ENCODE assay signal across 36 mouse cellular contexts in genomic region chr7:25494649-25495048, GRCm38 (mm10). TPM values are rescaled to one million over a fixed set of nuclear protein-coding genes. Genes with fewer than 3 reads are reported as not detected.
"Had no signal": no experiment of that assay in that cellular context is flagged by ENCODE, and none has a peak within 500 bp of the region (broad histone marks: within the 10 kb centered on the region; RNA-seq: fewer than 3 reads in every experiment).

No protein-coding gene starts in this region.

- H3K27ac ChIP-seq: heart, adult 2 months; heart, embryonic 10.5 days; heart, embryonic 13.5 days; heart, embryonic 15.5 days; hindbrain, embryonic 10.5 days; hindbrain, embryonic 12.5 days; hindbrain, embryonic 13.5 days; hindbrain, embryonic 14.5 days; hindbrain, embryonic 15.5 days; hindbrain, postnatal 0 days; intestine, embryonic 15.5 days; kidney, postnatal 0 days; layer of hippocampus, adult 2 months; left cerebral cortex, adult 2 months had no signal

- H3K9me3 ChIP-seq: heart, embryonic 10.5 days; heart, embryonic 12.5 days; heart, embryonic 13.5 days; heart, embryonic 15.5 days; hindbrain, embryonic 10.5 days; hindbrain, embryonic 12.5 days; hindbrain, embryonic 13.5 days; hindbrain, embryonic 15.5 days; intestine, embryonic 15.5 days had no signal

- H3K36me3 ChIP-seq: heart, embryonic 10.5 days; heart, embryonic 12.5 days; heart, embryonic 13.5 days; heart, embryonic 15.5 days; hindbrain, embryonic 10.5 days; hindbrain, embryonic 12.5 days; hindbrain, embryonic 13.5 days; hindbrain, embryonic 15.5 days; intestine, embryonic 15.5 days had no signal

- H3K4me2 ChIP-seq: heart, embryonic 11.5 days; heart, embryonic 12.5 days; heart, embryonic 13.5 days; heart, embryonic 15.5 days; hindbrain, embryonic 12.5 days; hindbrain, embryonic 13.5 days; hindbrain, embryonic 14.5 days; hindbrain, embryonic 15.5 days; intestine, embryonic 15.5 days had no signal

- DNase-seq: heart, adult 2 months; heart, postnatal 10 days; heart, postnatal 14 days; heart, postnatal 4 days; kidney, adult 11 months; kidney, adult 18-20 months; kidney, postnatal 10 days; kidney, postnatal 14 days; kidney, postnatal 25 days; layer of hippocampus, adult 9-11 months; layer of hippocampus, postnatal 36 days had no signal

- H3K27me3 ChIP-seq: heart, embryonic 12.5 days; heart, embryonic 13.5 days; heart, embryonic 15.5 days; hindbrain, embryonic 12.5 days; hindbrain, embryonic 13.5 days; hindbrain, embryonic 15.5 days; intestine, embryonic 15.5 days had no signal

- H3K4me1 ChIP-seq: heart, embryonic 10.5 days; heart, embryonic 12.5 days; heart, embryonic 13.5 days; heart, embryonic 15.5 days; hindbrain, embryonic 10.5 days; hindbrain, embryonic 12.5 days; hindbrain, embryonic 13.5 days; hindbrain, embryonic 15.5 days; intestine, embryonic 15.5 days had no signal

- ATAC-seq: hindbrain, embryonic 16.5 days; hindbrain, postnatal 0 days; inflammation-experienced regulatory T-cells, adult 6 months; intestine, embryonic 15.5 days; intestine, embryonic 16.5 days; intestine, postnatal 0 days had no signal

- H3K4me3 ChIP-seq: heart, adult 2 months; heart, embryonic 10.5 days; heart, embryonic 12.5 days; heart, embryonic 13.5 days; heart, embryonic 15.5 days; hindbrain, embryonic 10.5 days; hindbrain, embryonic 12.5 days; hindbrain, embryonic 13.5 days; hindbrain, embryonic 15.5 days; intestine, embryonic 15.5 days; layer of hippocampus, adult 2 months; left cerebral cortex, adult 2 months had no signal

- H3K9ac ChIP-seq: heart, embryonic 12.5 days; heart, embryonic 13.5 days; heart, embryonic 15.5 days; hindbrain, embryonic 12.5 days; hindbrain, embryonic 13.5 days; hindbrain, embryonic 14.5 days; hindbrain, embryonic 15.5 days; intestine, embryonic 15.5 days had no signal

RNA-seq across cellular contexts. Expression of gene Ceacam2, which starts 45.0 kb away (rescaled TPM):
- total RNA-seq: hematopoietic stem cell, adult 5-6 weeks; hindbrain, postnatal 0 days had no signal
- polyA plus RNA-seq: heart, embryonic 10.5 days; heart, embryonic 11.5 days; heart, embryonic 12.5 days; heart, embryonic 15.5 days; heart, embryonic 16.5 days; heart, postnatal 0 days; hindbrain, embryonic 10.5 days; hindbrain, embryonic 11.5 days; hindbrain, embryonic 12.5 days; hindbrain, postnatal 0 days; intestine, embryonic 14.5 days; intestine, embryonic 16.5 days; kidney, embryonic 16.5 days had no signal
